Mouse (Mus musculus) megakaryocyte progenitor cell, adult 5-6 weeks (primary cell): ENCODE data around the gene Ccdc78. TPM values are rescaled to one million over a fixed set of nuclear protein-coding genes. Genes with fewer than 3 reads are reported as not detected.
A peak's percentile ranks its signal among the peaks of the same experiment; 100 is the strongest.

Experiments
- ATAC-seq: replicated peaks from 2 replicates; pipeline ENCODE4 v1.8.0; 2016; ENCODE audit warnings: mild to moderate bottlenecking, moderate TSS enrichment, inconsistent platforms; ENCODE audit not compliant: poor library complexity
- total RNA-seq, 2 experiments: library from RNA; stranded (forward) in 1 of 2; stranded (reverse) in 1 of 2; fragments of 157-497, 149-512 nt in 1 of 2; fragments of 200-1000 nt in 1 of 2; gene quantifications; 2 replicates each; pipeline versions ENCODE4 v1.2.3 to v1.2.4; 2015 to 2017

Ccdc78 gene
- total RNA-seq, 2 experiments from 2014 or later = 0.05 to 0.21 TPM

DNA sequence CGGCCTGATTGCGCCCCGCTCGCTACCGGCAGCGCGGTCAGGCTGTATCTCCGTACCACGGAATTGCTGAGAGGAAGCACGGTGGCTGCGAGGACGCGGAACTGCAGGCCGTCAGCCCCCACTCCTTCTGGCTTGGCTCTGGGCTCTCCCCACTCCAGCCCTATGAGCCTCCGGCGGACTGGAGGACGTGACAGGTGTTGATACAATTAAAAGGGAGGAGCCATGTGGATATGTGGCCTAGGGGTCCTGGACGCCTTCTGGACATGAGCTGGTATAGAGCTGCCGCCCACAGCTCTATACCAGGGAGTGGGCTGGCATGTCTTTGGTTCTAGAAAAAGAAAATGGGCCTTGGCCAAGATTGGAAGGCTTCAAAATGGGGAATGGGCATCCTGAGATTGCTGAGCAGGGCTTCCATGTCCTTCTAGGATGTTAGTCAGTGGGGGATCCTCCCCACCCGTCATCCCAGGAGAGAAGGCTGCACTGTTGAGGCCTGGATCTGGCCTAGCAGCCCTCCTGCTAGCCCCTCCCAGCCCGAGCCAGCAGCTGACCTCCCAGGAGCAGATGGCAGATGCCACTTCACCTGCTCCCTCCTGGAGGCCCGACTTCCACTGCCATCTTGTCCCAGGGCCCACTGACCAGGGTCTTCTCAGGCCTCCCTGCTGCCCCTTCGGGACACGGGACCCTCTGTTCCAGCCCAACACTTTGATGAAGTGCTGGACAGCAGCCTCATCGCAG, 23.4 kb downstream of the Ccdc78 start:
- no peak for ATAC-seq

- no peak for ATAC-seq
These were observed 24.5 kb downstream of the Ccdc78 start for GRCm38 (mm10) chr17:25810890-25811289.

DNA sequence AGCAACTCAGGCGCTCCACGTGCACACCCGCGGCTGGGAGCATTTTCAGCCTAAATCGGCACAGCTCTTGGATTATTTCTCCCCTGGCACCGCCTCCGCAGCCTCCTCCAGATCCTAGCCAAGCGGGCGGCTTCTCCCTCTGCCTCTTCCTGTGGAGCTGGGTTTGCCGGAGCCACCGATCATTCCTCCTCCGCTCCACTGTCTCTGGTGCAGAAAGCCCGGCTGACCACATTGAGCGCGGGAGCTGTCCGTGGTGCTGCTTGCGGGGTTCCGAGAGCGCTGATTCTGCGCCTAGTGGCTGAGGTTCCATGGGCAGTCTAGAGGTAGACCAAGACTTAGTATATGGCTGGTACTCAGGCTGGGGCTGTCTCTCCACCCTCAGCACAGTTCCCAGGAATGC, 27.1 kb downstream of the Ccdc78 start:
- peak; percentile 95 for ATAC-seq

GRCm38 (mm10) chr17:25817662-25818061, 31.3 kb downstream of the Ccdc78 start:
- no peak for ATAC-seq

GRCm38 (mm10) chr17:25818851-25819780, 32.7 kb downstream of the Ccdc78 start:
- peak; percentile 54 for ATAC-seq

- peak; percentile 90 for ATAC-seq
These were observed 37.1 kb downstream of the Ccdc78 start, which contains the start of gene Wdr24 for GRCm38 (mm10) chr17:25823452-25823851. Gene Wdr24 (plus strand): TSS chr17:25823627.

DNA sequence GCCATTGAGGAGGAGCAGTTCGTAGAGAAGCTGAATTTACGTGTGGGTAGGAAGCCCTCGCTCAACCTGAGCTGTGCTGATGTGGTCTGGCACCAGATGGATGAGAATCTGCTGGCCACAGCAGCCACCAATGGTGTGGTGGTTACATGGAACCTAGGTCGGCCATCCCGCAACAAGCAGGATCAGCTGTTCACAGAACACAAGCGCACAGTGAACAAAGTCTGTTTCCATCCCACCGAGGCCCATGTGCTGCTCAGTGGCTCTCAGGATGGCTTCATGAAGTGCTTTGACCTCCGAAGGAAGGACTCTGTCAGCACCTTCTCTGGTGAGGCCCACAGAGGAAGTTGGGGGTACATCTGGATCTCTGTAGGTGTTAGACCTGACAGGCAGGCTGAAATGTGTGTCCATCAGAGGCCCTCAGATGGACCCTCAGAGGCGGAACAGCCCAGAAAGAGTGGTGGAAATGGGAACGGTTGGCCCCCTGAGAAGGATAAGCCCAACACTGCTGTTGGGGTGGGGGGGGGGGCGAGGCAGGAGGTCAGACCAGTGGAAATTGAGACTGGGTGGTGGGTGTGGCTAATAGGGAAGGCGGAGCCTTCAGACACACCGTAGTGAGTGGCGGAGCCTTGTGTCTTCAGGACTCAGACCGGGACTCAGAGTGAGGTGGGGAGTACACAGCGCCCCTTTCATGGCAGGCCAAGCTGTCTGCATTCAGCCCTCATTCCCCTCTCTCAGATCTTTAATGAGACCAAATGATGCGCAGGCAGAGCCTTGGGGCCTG, 38.2 kb downstream of the Ccdc78 start:
- ATAC-seq = no peak

DNA sequence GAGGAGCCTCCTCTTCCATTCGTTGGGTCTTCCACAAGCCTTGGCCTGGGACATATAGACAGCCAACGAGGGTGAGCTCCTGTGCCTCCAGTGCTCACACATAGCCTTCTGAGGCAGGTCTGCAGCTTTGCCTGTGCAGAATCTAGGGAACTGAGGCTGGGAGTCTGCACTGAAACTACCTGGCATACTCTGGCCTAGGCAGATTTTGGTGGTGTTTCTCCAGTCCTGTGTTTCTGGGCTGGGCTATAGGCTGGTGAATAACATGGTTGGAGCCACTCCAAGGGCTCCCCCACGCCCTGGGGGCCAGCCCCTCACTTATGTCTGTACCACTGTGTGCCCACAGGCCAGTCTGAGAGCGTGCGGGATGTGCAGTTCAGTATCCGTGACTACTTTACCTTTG, 38.9 kb downstream of the Ccdc78 start:
- no peak for ATAC-seq

- no peak for ATAC-seq
These were observed 39.7 kb downstream of the Ccdc78 start for GRCm38 (mm10) chr17:25825984-25826570.

- ATAC-seq = no peak
These were observed 40.6 kb downstream of the Ccdc78 start for GRCm38 (mm10) chr17:25827011-25827410.

- no peak for ATAC-seq
These were observed 41.3 kb downstream of the Ccdc78 start for GRCm38 (mm10) chr17:25827546-25828222.

GRCm38 (mm10) chr17:25828223-25828594, 41.8 kb downstream of the Ccdc78 start:
- no peak for ATAC-seq

GRCm38 (mm10) chr17:25828712-25829557, 42.6 kb downstream of the Ccdc78 start, which contains the start of gene Jmjd8:
Gene Jmjd8 (plus strand): TSS chr17:25828867.
- peak; percentile 56 for ATAC-seq

DNA sequence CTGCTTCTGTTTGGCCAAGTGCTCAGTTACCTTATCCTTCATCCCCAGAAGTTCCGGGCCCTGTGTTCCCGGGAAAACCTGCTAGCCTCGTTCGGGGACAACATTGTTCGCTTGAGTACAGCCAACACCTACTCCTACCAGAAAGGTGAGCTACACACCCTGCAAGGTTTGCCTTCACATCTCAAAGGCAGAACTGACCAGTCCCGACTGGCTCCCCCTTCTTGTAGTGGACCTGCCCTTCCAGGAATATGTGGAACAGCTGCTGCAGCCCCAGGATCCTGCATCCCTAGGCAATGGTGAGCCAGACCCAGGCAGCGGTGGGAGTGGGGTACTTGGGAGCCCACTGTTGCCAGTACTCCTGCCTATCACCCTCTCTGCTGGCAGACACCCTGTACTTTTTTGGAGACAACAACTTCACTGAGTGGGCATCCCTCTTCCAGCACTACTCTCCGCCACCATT, 43.2 kb downstream of the Ccdc78 start:
- no peak for ATAC-seq

- ATAC-seq = no peak
These were observed 43.9 kb downstream of the Ccdc78 start for GRCm38 (mm10) chr17:25830200-25830753.

- no peak for ATAC-seq
These were observed 44.5 kb downstream of the Ccdc78 start for GRCm38 (mm10) chr17:25830806-25831431.

DNA sequence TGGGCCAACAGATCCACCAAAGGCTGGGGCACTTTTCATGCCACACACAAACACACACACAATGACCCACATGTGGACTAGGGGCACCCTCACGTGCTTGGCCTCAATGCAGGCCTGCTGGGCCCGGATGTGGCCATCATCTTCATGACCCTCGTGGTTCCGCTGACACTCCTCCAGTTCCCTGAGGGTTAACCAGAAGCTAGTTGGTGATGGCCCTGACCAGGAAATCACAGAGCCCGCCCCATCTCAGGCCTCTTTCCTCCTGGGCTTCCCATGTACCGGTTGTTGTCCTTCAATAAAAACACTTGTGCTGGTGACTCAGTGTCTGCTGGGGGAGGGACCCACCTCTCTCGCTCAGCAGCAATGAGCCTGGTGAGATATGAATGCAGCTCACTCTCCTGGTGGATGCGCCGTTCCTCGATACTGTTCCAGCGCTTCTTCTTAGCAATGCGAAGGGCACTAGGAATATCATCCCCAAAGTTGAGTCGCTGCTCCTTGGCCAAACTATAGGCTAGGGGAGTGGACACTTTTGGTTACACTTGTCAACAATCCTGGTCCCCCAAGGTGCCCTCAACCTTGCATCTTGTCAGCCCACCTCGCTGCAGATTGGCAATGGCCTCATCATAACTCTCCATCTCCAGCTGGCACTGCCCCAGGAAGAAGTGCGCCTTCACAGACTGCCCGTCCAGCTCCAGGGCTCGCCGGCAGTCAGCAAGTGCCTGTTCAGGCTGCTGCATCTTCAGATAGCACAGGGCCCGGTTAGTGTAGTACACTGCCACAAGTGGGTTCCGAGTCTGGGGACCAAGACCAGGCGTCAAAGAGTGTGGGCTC, 45.3 kb downstream of the Ccdc78 start:
- ATAC-seq = no peak
